Mouse (Mus musculus): ENCODE measurements around the gene Cyp2j8. TPM values are rescaled to one million over a fixed set of nuclear protein-coding genes. Genes with fewer than 3 reads are reported as not detected.
"Not testable (repeated sequence)": the region's sequence is repeated elsewhere in the genome, so short reads cannot be mapped to it uniquely, and the experiment has no call there.

The Cyp2j8 gene
- not detected in 2 replicates for polyA plus RNA-seq (2015; fragmentation: Nextera tagmentation; extraction: Ambion mirVana)

GRCm38 (mm10) chr4:96507286-96507685, at the start of gene Cyp2j8:
Cyp2j8 (minus strand) TSS chr4:96507386.
- 90% methylated on average over 1 of the region's 1 CpGs for whole genome bisulfite sequencing
- ATAC-seq (ENCODE audit: borderline replicate concordance, extremely low read depth, low FRiP score, low TSS enrichment): no peak
- H3K4me2 ChIP-seq: no peak within 1 kb of the TSS
- no peak within 1 kb of the TSS for H3K9ac ChIP-seq
- no peaks in the 10 kb centered on the region for H3K4me1 ChIP-seq
- H3K9me3 ChIP-seq: no peaks in the 10 kb centered on the region
- no peaks in the 10 kb centered on the region for H3K27me3 ChIP-seq
- H3K4me3 ChIP-seq: no peak within 1 kb of the TSS
- H3K36me3 ChIP-seq: no peaks in the 10 kb centered on the region
- H3K27ac ChIP-seq: no peak within 1 kb of the TSS

GRCm38 (mm10) chr4:96553133-96553819, 46.1 kb upstream of the Cyp2j8 start, which contains the start of gene Cyp2j6:
Cyp2j6 (minus strand) TSS chr4:96553661.
- no peaks in the 10 kb centered on the region for H3K4me1 ChIP-seq
- peak within 1 kb of the TSS; percentile 69 for H3K4me2 ChIP-seq

GRCm38 (mm10) chr4:96551619-96552018, 44.4 kb upstream of the Cyp2j8 start:
- Histone ChIP-seq H3K4me1 (no peaks in the 10 kb centered on the region), H3K9ac (no peak overlapping the region), H3K27ac (no peak overlapping the region), H3K9me3 (no peaks in the 10 kb centered on the region), H3K36me3 (no peaks in the 10 kb centered on the region), H3K27me3 (no peaks in the 10 kb centered on the region), H3K4me2 (0 out of 2 replicates have a peak overlapping the region, but pooled peaks have one; percentile 9), H3K4me3 (no peak overlapping the region)
- ATAC-seq (ENCODE audit: borderline replicate concordance, extremely low read depth, low FRiP score, low TSS enrichment): no peak
- 83% methylated on average over 3 of the region's 3 CpGs for WGBS

More at GRCm38 (mm10) chr4:96553133-96553819, 46.1 kb upstream of the Cyp2j8 start, which contains the start of gene Cyp2j6:
- under 1% methylated on average over 16 of the region's 16 CpGs for WGBS
- Histone ChIP-seq H3K9me3 (no peaks in the 10 kb centered on the region), H3K9ac (peak within 1 kb of the TSS; percentile 68), H3K27me3 (no peaks in the 10 kb centered on the region), H3K27ac (peak within 1 kb of the TSS; percentile 59), H3K4me3 (peak within 1 kb of the TSS; percentile 67), H3K36me3 (no peaks in the 10 kb centered on the region)
- peak; percentile 98 for ATAC-seq (ENCODE audit: borderline replicate concordance, extremely low read depth, low FRiP score, low TSS enrichment)

GRCm38 (mm10) chr4:96545976-96546375, 38.8 kb upstream of the Cyp2j8 start:
- H3K4me2 ChIP-seq: no peak overlapping the region
- H3K4me3 ChIP-seq: no peak overlapping the region
- H3K9me3 ChIP-seq: no peaks in the 10 kb centered on the region
- no peaks in the 10 kb centered on the region for H3K36me3 ChIP-seq
- no peak overlapping the region for H3K9ac ChIP-seq
- H3K27ac ChIP-seq: no peak overlapping the region
- no peak for ATAC-seq (ENCODE audit: borderline replicate concordance, extremely low read depth, low FRiP score, low TSS enrichment)
- H3K4me1 ChIP-seq: no peaks in the 10 kb centered on the region
- 48% methylated on average over 1 of the region's 1 CpGs for WGBS
- no peaks in the 10 kb centered on the region for H3K27me3 ChIP-seq

GRCm38 (mm10) chr4:96525772-96526171, 18.6 kb upstream of the Cyp2j8 start:
- Histone ChIP-seq H3K4me1 (no peaks in the 10 kb centered on the region), H3K4me2 (no peak overlapping the region), H3K9ac (no peak overlapping the region), H3K27me3 (no peaks in the 10 kb centered on the region), H3K27ac (no peak overlapping the region), H3K4me3 (no peak overlapping the region), H3K9me3 (no peaks in the 10 kb centered on the region), H3K36me3 (no peaks in the 10 kb centered on the region)
- no peak for ATAC-seq (ENCODE audit: borderline replicate concordance, extremely low read depth, low FRiP score, low TSS enrichment)
- WGBS: 3% methylated on average over 1 of the region's 1 CpGs

- H3K9me3 ChIP-seq: no peaks in the 10 kb centered on the region
- no peak overlapping the region for H3K27ac ChIP-seq
- WGBS: 68% methylated on average over 2 of the region's 2 CpGs
- no peaks in the 10 kb centered on the region for H3K4me1 ChIP-seq
- no peaks in the 10 kb centered on the region for H3K36me3 ChIP-seq
- no peaks in the 10 kb centered on the region for H3K27me3 ChIP-seq
- no peak overlapping the region for H3K4me2 ChIP-seq
- no peak overlapping the region for H3K9ac ChIP-seq
- no peak overlapping the region for H3K4me3 ChIP-seq
- ATAC-seq (ENCODE audit: borderline replicate concordance, extremely low read depth, low FRiP score, low TSS enrichment): no peak
Measured at GRCm38 (mm10) chr4:96522256-96522655, 15.1 kb upstream of the Cyp2j8 start.

- Histone ChIP-seq H3K4me2 (no peak overlapping the region), H3K36me3 (no peaks in the 10 kb centered on the region), H3K27me3 (no peaks in the 10 kb centered on the region), H3K9ac (no peak overlapping the region), H3K4me3 (no peak overlapping the region), H3K27ac (no peak overlapping the region), H3K4me1 (no peaks in the 10 kb centered on the region), H3K9me3 (no peaks in the 10 kb centered on the region)
- ATAC-seq (ENCODE audit: borderline replicate concordance, extremely low read depth, low FRiP score, low TSS enrichment): no peak
- WGBS: 75% methylated on average over 3 of the region's 3 CpGs
Measured at GRCm38 (mm10) chr4:96510083-96510482, 2.9 kb upstream of the Cyp2j8 start.

GRCm38 (mm10) chr4:96463311-96464060, 43.7 kb downstream of the Cyp2j8 start:
- H3K27ac ChIP-seq; H3K4me1 ChIP-seq; H3K27me3 ChIP-seq; H3K36me3 ChIP-seq; ATAC-seq (ENCODE audit: borderline replicate concordance, extremely low read depth, low FRiP score, low TSS enrichment); H3K9me3 ChIP-seq; H3K4me3 ChIP-seq; H3K9ac ChIP-seq; H3K4me2 ChIP-seq: not testable (repeated sequence)
- 79% methylated on average over 30 of the region's 30 CpGs for WGBS

Other genes with a start within 250 kb of the Cyp2j8 start
- not detected in 2 replicates for gene Cyp2j11, start 158.7 kb downstream of the Cyp2j8 start, polyA plus RNA-seq (2015; fragmentation: Nextera tagmentation; extraction: Ambion mirVana)
- 6.7 TPM in 2 replicates for gene Cyp2j6, start 46.3 kb upstream of the Cyp2j8 start, polyA plus RNA-seq (2015; fragmentation: Nextera tagmentation; extraction: Ambion mirVana)
- gene Cyp2j9, start 84.2 kb upstream of the Cyp2j8 start, polyA plus RNA-seq (2015; fragmentation: Nextera tagmentation; extraction: Ambion mirVana): 3.4 and 3.7 TPM in 2 replicates
- gene Cyp2j5, start 156.8 kb upstream of the Cyp2j8 start, polyA plus RNA-seq (2015; fragmentation: Nextera tagmentation; extraction: Ambion mirVana): not detected in 2 replicates

Data from lung, embryonic 15.5 days (tissue).